Mouse (Mus musculus) embryonic facial prominence, embryonic 13.5 days (tissue): Measurements from ENCODE around the gene Pebp1. TPM values are rescaled to one million over a fixed set of nuclear protein-coding genes. Genes with fewer than 3 reads are reported as not detected.
A peak's percentile ranks its signal among the peaks of the same experiment; 100 is the strongest.

Experiments used
- ATAC-seq: fragments of 200-750 bp; cut with Nextera tagmentation; 2 replicates; pipeline ENCODE4 v1.8.0; 2017; ENCODE audit warnings: low read depth; ENCODE audit not compliant: insufficient number of reproducible peaks, insufficient read depth, low FRiP score, low TSS enrichment
- H3K27ac ChIP-seq: fragments of 300-500 bp; sonication (generic); 2 replicates; pipeline ENCODE4 v1.5.1; 2015; ENCODE audit warnings: moderate library complexity, mild to moderate bottlenecking, inconsistent platforms
- H3K27me3 ChIP-seq: fragments of 300-500 bp; sonication (generic); 2 replicates; pipeline ENCODE4 v1.6.1; 2015; ENCODE audit warnings: mild to moderate bottlenecking, inconsistent platforms
- H3K36me3 ChIP-seq: fragments of 300-500 bp; sonication (generic); 2 replicates; pipeline ENCODE4 v1.6.1; 2015; ENCODE audit warnings: mild to moderate bottlenecking, inconsistent platforms
- H3K4me1 ChIP-seq: fragments of 300-500 bp; sonication (generic); 2 replicates; pipeline ENCODE4 v1.6.1; 2015; ENCODE audit warnings: inconsistent platforms
- H3K4me2 ChIP-seq: fragments of 300-500 bp; sonication (generic); 2 replicates; pipeline ENCODE4 v1.6.1; 2015; ENCODE audit warnings: moderate library complexity, mild to moderate bottlenecking, inconsistent platforms
- H3K4me3 ChIP-seq: fragments of 300-500 bp; sonication (generic); 2 replicates; pipeline ENCODE4 v1.5.1; 2015; ENCODE audit warnings: mild to moderate bottlenecking, inconsistent platforms
- H3K9ac ChIP-seq: fragments of 300-500 bp; sonication (generic); 2 replicates; pipeline ENCODE4 v1.6.1; 2015; ENCODE audit warnings: mild to moderate bottlenecking, inconsistent platforms
- H3K9me3 ChIP-seq: fragments of 300-500 bp; sonication (generic); 2 replicates; pipeline ENCODE4 v1.6.1; 2016; ENCODE audit warnings: inconsistent platforms
- WGBS: fragments of 180-500 bp; shearing (Covaris S2); methylation state at CpG from one replicate; pipeline ENCODE4 v1.1.7; 2015; ENCODE audit warnings: mixed read lengths; 5-methylcytosine and 5-hydroxymethylcytosine counted together
- polyA plus RNA-seq: library from polyadenylated mRNA; unstranded; fragments of >200 nt; fragmentation: Nextera tagmentation; extraction: Ambion mirVana; gene quantifications from 2 replicates; pipeline ENCODE4 v1.2.1, GENCODE M21; 2015

Gene Pebp1
- polyA plus RNA-seq = 780 and 876 TPM in 2 replicates

DNA sequence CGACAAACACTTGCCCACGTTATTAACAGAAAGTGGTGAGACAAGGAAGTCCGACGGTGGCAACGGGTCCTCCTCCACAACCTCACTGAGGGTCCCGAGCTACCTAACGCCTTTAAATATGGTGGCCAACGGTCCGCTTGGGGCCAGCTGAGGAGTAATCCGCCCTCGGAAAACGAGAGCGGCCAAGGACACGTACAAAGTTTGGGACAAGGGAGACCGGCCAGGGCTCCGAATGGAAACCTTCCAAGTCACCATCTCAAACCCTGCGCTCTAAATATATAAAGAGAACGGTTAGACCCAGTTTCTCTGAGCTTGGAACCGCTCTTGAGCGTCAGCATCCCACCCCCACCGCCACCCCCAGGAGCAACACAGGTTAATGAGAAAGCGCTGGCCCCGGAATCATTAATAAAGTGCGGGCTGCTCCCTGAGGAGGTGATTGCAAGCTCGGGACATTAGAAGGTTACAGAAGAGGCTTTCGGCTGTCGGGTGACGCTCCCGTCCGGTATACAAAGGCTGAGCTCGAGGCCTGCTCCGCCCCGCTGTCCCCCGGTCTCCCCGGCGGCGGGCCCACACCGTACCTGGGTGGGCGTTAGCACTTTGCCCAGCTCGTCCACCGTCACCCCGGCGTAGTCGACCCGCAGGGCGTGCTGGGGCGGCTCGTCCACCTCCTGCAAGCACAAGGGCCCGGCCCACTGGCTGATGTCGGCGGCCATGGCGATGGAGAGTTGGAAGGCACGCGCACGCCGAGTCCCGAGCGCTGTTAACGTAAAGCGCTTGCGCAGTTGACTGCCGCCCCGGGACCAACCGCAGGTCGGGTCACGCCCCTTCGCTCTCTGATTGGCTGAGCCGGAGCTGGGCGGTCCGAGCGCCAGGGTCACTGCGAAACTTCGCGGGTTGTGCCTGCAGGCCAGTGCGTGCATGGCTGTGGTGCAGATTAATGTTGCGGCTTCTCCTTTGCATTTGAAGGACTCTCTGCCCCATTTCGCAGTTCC, at the start of gene Pebp1:
Gene Pebp1 (minus strand): TSS at position 795 of the 992 bp plus-strand sequence.
- under 1% methylated on average over 77 of the region's 77 CpGs for WGBS
- H3K4me2 ChIP-seq = peak within 1 kb of the TSS; percentile 73
- peak within 1 kb of the TSS; percentile 86 for H3K9ac ChIP-seq
- peaks cover 32% of the 10 kb centered on the region for H3K36me3 ChIP-seq
- peak within 1 kb of the TSS; percentile 84 for H3K27ac ChIP-seq
- no peaks in the 10 kb centered on the region for H3K27me3 ChIP-seq
- ATAC-seq = peak; percentile 84
- peaks cover 32% of the 10 kb centered on the region for H3K4me1 ChIP-seq
- H3K9me3 ChIP-seq = no peaks in the 10 kb centered on the region; the same call in 1 of the 2 replicates
- H3K4me3 ChIP-seq = peak within 1 kb of the TSS; percentile 83

DNA sequence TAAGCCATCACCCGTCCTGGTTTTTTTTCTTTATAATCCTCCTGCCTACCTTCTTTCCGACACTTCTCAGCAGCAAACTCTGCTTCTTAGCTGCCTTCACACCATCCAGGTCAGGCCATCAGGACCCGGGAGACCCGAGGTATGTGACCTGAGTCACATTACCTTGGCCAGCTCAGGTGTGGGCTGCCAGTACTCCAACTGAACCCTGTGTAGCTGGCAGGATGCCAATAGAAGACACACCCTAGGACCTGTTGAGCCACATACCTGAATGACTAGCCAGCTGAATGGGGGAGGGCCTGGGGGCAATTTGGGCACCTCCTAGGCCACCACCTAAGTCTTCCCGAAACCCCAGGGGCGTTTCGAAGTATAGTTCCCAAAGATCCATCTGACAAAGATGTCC, 43.0 kb upstream of the Pebp1 start:
- Histone ChIP-seq H3K27ac (no peak overlapping the region), H3K4me2 (no peak overlapping the region), H3K9me3 (no peaks in the 10 kb centered on the region), H3K36me3 (peaks cover 7% of the 10 kb centered on the region), H3K4me3 (no peak overlapping the region), H3K27me3 (no peaks in the 10 kb centered on the region), H3K9ac (no peak overlapping the region), H3K4me1 (no peaks in the 10 kb centered on the region)
- no peak for ATAC-seq
- 85% methylated on average over 7 of the region's 7 CpGs for WGBS

DNA sequence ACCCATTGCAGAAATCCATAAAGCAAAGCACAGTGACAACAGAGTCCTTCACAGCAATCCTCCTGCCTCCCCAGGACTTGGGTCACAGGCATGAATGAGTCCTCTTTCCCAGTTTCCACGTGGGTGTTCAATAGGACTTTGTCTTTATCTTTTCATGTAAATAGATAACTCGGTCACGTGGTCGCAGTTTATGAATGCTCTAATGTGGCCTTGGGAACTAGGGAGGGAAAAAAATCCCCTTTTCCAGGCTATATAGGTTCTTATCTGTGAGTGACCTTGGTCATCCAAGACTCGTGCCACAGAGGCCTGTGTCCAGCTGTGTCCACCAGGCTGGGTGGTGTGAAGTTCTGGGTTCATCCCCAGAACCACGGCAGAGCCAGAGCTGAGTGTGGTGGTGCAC, 39.0 kb upstream of the Pebp1 start:
- Histone ChIP-seq H3K4me1 (no peaks in the 10 kb centered on the region), H3K4me2 (no peak overlapping the region), H3K27ac (no peak overlapping the region), H3K36me3 (no peaks in the 10 kb centered on the region), H3K9me3 (no peaks in the 10 kb centered on the region), H3K27me3 (no peaks in the 10 kb centered on the region), H3K9ac (no peak overlapping the region), H3K4me3 (no peak overlapping the region)
- 83% methylated on average over 6 of the region's 6 CpGs for WGBS
- ATAC-seq = no peak

DNA sequence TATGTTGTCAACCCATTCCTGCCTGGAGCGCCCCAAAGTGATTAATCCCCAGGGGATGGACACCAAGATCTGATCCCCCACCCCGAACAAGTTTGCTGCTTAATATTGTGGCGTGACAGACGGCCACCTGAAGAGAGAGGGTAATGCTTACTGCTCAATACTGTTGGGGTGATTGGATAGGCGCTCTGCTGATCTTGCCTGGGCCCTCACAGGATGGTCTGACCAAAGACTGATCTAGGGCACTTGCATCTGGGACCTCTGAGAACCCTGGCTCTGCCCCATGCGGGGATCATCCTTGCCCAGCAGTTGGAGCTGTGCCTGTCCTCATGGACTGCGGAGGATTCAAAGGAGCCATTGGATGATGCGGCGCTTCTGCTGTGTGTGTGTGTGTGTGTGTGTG, 36.3 kb upstream of the Pebp1 start:
- Histone ChIP-seq H3K4me1 (peaks cover 4% of the 10 kb centered on the region; the same call in 1 of the 2 replicates), H3K27ac (no peak overlapping the region), H3K27me3 (peaks cover 6% of the 10 kb centered on the region; the same call in 1 of the 2 replicates), H3K4me3 (no peak overlapping the region), H3K9me3 (no peaks in the 10 kb centered on the region), H3K4me2 (no peak overlapping the region), H3K36me3 (no peaks in the 10 kb centered on the region), H3K9ac (no peak overlapping the region)
- 85% methylated on average over 9 of the region's 9 CpGs for WGBS
- no peak for ATAC-seq

DNA sequence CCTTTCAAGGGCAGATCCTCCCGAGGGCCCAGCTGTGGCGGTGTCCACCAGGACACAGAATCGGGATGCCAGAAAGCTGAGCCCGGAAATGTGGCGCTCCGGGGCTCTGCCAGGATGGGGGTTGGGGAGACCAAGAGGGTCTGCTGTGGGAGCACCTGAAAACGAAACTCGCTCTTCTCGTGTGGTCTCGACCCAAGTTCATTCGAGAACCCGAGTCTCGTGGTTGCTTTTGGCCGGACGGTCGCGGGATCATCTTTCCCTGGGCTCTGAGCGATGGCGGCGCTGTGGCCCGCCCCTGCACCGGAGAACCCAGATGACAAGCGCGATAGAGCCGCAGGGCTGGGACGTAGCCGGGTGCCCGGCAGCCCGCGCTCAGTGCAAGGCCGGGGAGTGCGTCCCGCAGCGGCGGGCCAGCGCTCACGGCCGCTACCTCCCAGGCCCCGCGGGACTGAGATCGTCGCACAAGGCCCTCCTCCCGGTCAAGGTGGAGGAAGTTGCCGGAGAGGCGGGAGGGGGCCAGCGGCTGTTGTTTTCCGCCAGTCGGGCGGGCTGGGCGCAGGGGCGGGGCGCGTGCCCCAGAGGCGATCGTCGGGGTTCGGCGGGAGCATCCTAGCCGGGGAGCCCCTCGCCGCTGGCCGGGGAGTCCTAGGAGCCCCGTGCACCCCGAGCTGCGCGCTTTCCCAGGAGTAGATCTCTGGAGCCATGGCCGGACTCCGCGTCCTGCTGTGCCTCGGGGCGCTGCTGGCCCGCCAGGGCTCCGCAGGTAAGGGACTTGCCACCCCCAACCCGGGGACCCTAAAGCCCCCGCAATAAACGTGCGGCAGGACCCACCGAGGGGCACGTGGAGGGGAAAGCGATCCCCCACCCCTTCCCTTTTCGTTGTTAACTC, 31.6 kb upstream of the Pebp1 start, which contains the start of gene Vsig10:
Gene Vsig10 (plus strand): TSS at position 343 of the 889 bp plus-strand sequence.
- H3K4me1 ChIP-seq = peaks cover 16% of the 10 kb centered on the region
- no peaks in the 10 kb centered on the region for H3K36me3 ChIP-seq
- peak within 1 kb of the TSS; percentile 83 for H3K9ac ChIP-seq
- peaks cover 24% of the 10 kb centered on the region for H3K27me3 ChIP-seq
- ATAC-seq = 0 out of 2 replicates have a peak, but pooled peaks have one; percentile 57
- H3K27ac ChIP-seq = peak within 1 kb of the TSS; percentile 48
- H3K4me3 ChIP-seq = peak within 1 kb of the TSS; percentile 67
- under 1% methylated on average over 77 of the region's 81 CpGs for WGBS
- H3K4me2 ChIP-seq = peak within 1 kb of the TSS; percentile 98
- no peaks in the 10 kb centered on the region for H3K9me3 ChIP-seq

DNA sequence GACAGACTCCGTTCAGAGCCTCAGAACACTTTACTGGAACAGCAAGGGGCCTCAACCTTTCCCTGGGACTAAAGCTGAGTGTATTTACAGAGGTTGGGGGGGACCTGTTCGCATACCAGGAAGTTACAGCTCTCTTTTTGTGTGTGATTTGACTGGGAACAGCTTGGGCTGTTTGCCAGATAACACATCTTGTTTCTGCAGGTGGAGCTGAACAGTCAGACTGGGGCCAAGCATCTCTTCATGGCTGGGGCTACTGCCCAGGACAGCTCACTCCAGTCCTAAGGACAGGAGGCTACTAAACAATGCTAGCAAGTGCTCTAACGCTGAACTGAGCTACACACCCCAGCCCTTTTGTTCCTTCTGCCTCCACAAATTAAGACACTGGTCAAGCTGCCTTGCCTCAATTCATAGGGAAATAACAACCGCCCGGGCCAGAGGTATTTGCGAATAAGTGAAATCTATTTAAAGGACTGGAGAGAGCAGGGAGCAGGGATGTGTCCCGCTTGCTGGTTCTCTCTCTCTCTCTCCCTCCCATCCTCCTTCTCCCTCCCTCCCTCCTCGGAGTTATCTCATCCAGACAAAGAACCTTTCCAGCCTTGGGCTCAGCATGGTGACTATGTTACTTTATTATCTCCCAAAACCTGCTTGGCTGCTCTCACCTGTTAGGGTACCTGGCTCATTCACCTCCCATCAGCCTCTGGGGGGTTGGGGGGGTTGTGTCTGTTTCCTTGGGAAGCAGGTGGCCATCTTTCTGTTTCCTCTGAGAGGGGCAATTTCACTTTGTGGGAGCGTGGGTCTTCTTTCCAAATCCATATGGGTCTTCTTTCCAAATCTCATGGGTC, 27.4 kb upstream of the Pebp1 start:
- H3K9me3 ChIP-seq = no peaks in the 10 kb centered on the region
- peaks cover 22% of the 10 kb centered on the region for H3K27me3 ChIP-seq
- H3K9ac ChIP-seq = peak overlapping the region; percentile 36; the same call in 1 of the 2 replicates
- H3K27ac ChIP-seq = peak overlapping the region; percentile 76
- no peak overlapping the region for H3K4me3 ChIP-seq
- 0 out of 2 replicates have a peak, but pooled peaks have one; percentile 63 for ATAC-seq
- no peaks in the 10 kb centered on the region for H3K36me3 ChIP-seq
- 20% methylated on average over 9 of the region's 9 CpGs for WGBS
- H3K4me1 ChIP-seq = peaks cover 18% of the 10 kb centered on the region
- peak overlapping the region; percentile 7 for H3K4me2 ChIP-seq

DNA sequence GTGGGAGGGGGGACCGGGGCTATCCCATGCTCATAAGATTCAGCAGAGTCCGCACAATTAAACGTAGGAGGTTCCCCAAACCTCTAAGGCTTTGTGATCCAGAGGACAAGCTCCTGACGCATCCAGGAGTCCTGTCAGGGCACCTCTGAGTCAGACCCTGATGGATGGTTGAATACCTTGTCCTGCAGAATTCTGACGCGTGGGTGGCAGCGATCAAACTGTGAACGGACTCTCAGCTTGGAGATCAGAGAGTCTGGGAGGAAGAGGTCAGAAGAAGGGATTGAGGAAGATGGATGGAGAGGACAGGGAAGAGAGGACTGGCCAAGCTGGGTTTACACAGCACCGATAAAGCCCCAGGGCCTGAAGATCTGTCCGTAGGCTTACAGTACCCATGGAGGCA, 26.5 kb upstream of the Pebp1 start:
- Histone ChIP-seq H3K27me3 (peaks cover 22% of the 10 kb centered on the region), H3K36me3 (no peaks in the 10 kb centered on the region), H3K4me2 (peak overlapping the region; percentile 54), H3K27ac (peak overlapping the region; percentile 76), H3K4me3 (peak overlapping the region; percentile 29), H3K9ac (peak overlapping the region; percentile 36; the same call in 1 of the 2 replicates), H3K4me1 (peaks cover 18% of the 10 kb centered on the region), H3K9me3 (no peaks in the 10 kb centered on the region)
- WGBS = 30% methylated on average over 10 of the region's 10 CpGs
- ATAC-seq = no peak

DNA sequence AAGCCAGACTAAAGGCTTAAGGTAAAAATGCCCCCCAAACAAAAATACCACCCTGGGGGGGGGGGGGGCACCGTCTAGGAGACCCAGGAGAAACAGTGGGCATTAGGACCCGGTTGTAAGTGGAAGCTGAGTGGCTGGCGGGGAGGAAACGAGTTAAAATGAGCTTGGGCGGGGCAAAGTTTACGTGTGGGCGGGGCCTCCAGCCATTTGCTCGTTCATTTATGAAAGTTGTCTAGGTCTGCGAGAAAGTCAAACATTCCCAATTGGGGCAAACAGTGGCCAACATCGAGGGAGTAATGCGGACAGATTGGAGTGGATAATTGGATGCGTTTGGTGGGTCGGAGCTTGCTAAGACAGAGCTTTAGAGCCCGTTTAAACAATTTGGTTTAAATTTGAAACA, 26.0 kb upstream of the Pebp1 start:
- Histone ChIP-seq H3K27ac (no peak overlapping the region), H3K4me3 (peak overlapping the region; percentile 29), H3K4me2 (peak overlapping the region; percentile 54), H3K9ac (peak overlapping the region; percentile 36; the same call in 1 of the 2 replicates), H3K9me3 (no peaks in the 10 kb centered on the region), H3K36me3 (no peaks in the 10 kb centered on the region), H3K4me1 (peaks cover 18% of the 10 kb centered on the region), H3K27me3 (peaks cover 22% of the 10 kb centered on the region)
- WGBS = 13% methylated on average over 14 of the region's 14 CpGs
- no peak for ATAC-seq

DNA sequence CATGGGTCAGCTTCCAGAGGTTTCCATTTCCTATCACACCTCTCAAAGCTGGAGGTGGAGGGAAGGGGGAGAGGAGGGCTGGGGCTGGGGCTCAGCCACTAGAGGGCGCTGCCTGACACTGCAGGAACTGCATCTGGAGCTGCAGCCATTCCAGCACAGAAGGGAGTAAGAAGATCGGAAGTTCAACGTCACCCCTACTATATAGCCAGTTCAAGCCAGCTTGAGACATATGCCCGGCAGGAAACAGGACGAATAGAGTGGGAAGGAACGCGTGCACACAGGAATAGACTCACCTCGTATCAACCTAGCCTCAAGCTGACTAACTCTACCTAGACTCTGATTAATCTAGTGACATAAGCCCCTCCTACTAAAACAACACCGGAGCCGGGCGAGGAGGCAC, 20.3 kb upstream of the Pebp1 start:
- Histone ChIP-seq H3K9me3 (no peaks in the 10 kb centered on the region), H3K4me2 (no peak overlapping the region), H3K27ac (no peak overlapping the region), H3K9ac (no peak overlapping the region), H3K4me3 (no peak overlapping the region), H3K4me1 (no peaks in the 10 kb centered on the region), H3K27me3 (no peaks in the 10 kb centered on the region), H3K36me3 (no peaks in the 10 kb centered on the region)
- ATAC-seq = no peak
- WGBS = 42% methylated on average over 11 of the region's 11 CpGs

DNA sequence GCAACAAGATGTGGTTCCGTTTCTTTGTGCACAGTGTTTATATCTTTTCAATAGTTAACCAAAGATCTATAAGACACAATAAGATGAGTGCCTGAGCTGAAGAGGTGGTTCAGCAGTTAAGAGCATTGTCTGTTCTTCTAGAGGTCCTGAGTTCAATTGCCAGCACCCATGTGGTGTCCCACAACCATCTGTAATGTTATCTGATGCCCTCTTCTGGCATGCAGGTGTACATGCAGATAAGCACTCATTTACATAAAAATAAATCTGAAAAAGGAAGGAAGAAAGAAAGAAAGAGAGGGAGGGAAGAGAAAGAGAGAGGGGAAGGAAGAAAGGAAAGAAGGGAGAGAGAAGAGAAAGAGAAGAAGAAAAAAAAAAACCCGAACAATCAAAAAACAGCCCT, 19.4 kb upstream of the Pebp1 start:
- H3K9me3 ChIP-seq = no peaks in the 10 kb centered on the region
- no peak for ATAC-seq
- 87% methylated on average over 2 of the region's 2 CpGs for WGBS
- no peaks in the 10 kb centered on the region for H3K4me1 ChIP-seq
- H3K27me3 ChIP-seq = no peaks in the 10 kb centered on the region
- H3K4me2 ChIP-seq = no peak overlapping the region
- H3K36me3 ChIP-seq = no peaks in the 10 kb centered on the region
- H3K4me3 ChIP-seq = no peak overlapping the region
- no peak overlapping the region for H3K9ac ChIP-seq
- H3K27ac ChIP-seq = no peak overlapping the region
